Mouse (Mus musculus): ENCODE measurements at regions not wholly inside any gene's neighbourhood (a gene's known extent, or its start where the extent isn't known, plus 50 kb on each side); places are given as distances from the start of the nearest gene placed in this dataset.
A peak's percentile ranks its signal among the peaks of the same experiment; 100 is the strongest.

- no peaks in the 10 kb centered on the region for H3K27me3 ChIP-seq (ENCODE audit: control insufficient read depth, insufficient read depth, low read length)
- DNase-seq = no peak
- no peaks in the 10 kb centered on the region for H3K9me3 ChIP-seq (ENCODE audit: control insufficient read depth, low read length)
- no peak for ATAC-seq (ENCODE audit: low FRiP score, low TSS enrichment)
- no peak overlapping the region for H3K9ac ChIP-seq (replicated peaks; ENCODE audit: low read length)
- no peaks in the 10 kb centered on the region for H3K4me1 ChIP-seq (ENCODE audit: control insufficient read depth, insufficient read depth, low read length)
- no peaks in the 10 kb centered on the region for H3K36me3 ChIP-seq (ENCODE audit: control insufficient read depth, insufficient read depth, low read length)
- H3K4me2 ChIP-seq (ENCODE audit: low read length) = no peak overlapping the region
- no peak overlapping the region for H3K27ac ChIP-seq (replicated peaks; ENCODE audit: low read depth, low read length)
- WGBS = 39% methylated on average over 3 of the region's 3 CpGs
- H3K4me3 ChIP-seq (replicated peaks; ENCODE audit: low read depth, low read length) = no peak overlapping the region
Observed at GRCm38 (mm10) chr11:56753699-56754098, 257.5 kb upstream of the Gria1 start.

- Histone ChIP-seq H3K27me3 (ENCODE audit: control insufficient read depth, insufficient read depth, low read length) (no peaks in the 10 kb centered on the region), H3K36me3 (ENCODE audit: control insufficient read depth, insufficient read depth, low read length) (no peaks in the 10 kb centered on the region), H3K4me2 (ENCODE audit: low read length) (no peak overlapping the region), H3K27ac (replicated peaks; ENCODE audit: low read depth, low read length) (no peak overlapping the region), H3K4me3 (replicated peaks; ENCODE audit: low read depth, low read length) (no peak overlapping the region), H3K9ac (replicated peaks; ENCODE audit: low read length) (no peak overlapping the region), H3K4me1 (ENCODE audit: control insufficient read depth, insufficient read depth, low read length) (no peaks in the 10 kb centered on the region), H3K9me3 (ENCODE audit: control insufficient read depth, low read length) (no peaks in the 10 kb centered on the region)
- ATAC-seq (ENCODE audit: low FRiP score, low TSS enrichment) = no peak
- no peak for DNase-seq
- 96% methylated on average over 2 of the region's 2 CpGs for WGBS
Observed at GRCm38 (mm10) chr11:56760474-56760873, 250.7 kb upstream of the Gria1 start.

- Histone ChIP-seq H3K4me1 (ENCODE audit: control insufficient read depth, insufficient read depth, low read length) (no peaks in the 10 kb centered on the region), H3K4me3 (replicated peaks; ENCODE audit: low read depth, low read length) (no peak overlapping the region), H3K9ac (replicated peaks; ENCODE audit: low read length) (no peak overlapping the region), H3K27me3 (ENCODE audit: control insufficient read depth, insufficient read depth, low read length) (no peaks in the 10 kb centered on the region), H3K27ac (replicated peaks; ENCODE audit: low read depth, low read length) (no peak overlapping the region), H3K9me3 (ENCODE audit: control insufficient read depth, low read length) (no peaks in the 10 kb centered on the region), H3K4me2 (ENCODE audit: low read length) (no peak overlapping the region), H3K36me3 (ENCODE audit: control insufficient read depth, insufficient read depth, low read length) (no peaks in the 10 kb centered on the region)
- WGBS = 59% methylated on average over 5 of the region's 5 CpGs
- no peak for DNase-seq
- ATAC-seq (ENCODE audit: low FRiP score, low TSS enrichment) = no peak
Observed at GRCm38 (mm10) chr11:56762467-56763120, 248.6 kb upstream of the Gria1 start.

GRCm38 (mm10) chr11:56767424-56767823 is 243.8 kb upstream of the Gria1 start:
- H3K9me3 ChIP-seq (ENCODE audit: control insufficient read depth, low read length) = no peaks in the 10 kb centered on the region
- no peak overlapping the region for H3K9ac ChIP-seq (replicated peaks; ENCODE audit: low read length)
- no peaks in the 10 kb centered on the region for H3K36me3 ChIP-seq (ENCODE audit: control insufficient read depth, insufficient read depth, low read length)
- H3K27ac ChIP-seq (replicated peaks; ENCODE audit: low read depth, low read length) = no peak overlapping the region
- H3K4me2 ChIP-seq (ENCODE audit: low read length) = no peak overlapping the region
- H3K27me3 ChIP-seq (ENCODE audit: control insufficient read depth, insufficient read depth, low read length) = no peaks in the 10 kb centered on the region
- no peaks in the 10 kb centered on the region for H3K4me1 ChIP-seq (ENCODE audit: control insufficient read depth, insufficient read depth, low read length)
- ATAC-seq (ENCODE audit: low FRiP score, low TSS enrichment) (no peak), DNase-seq (no peak)
- no peak overlapping the region for H3K4me3 ChIP-seq (replicated peaks; ENCODE audit: low read depth, low read length)

- WGBS = 75% methylated on average over 4 of the region's 4 CpGs
- Histone ChIP-seq H3K36me3 (ENCODE audit: control insufficient read depth, insufficient read depth, low read length) (no peaks in the 10 kb centered on the region), H3K4me2 (ENCODE audit: low read length) (no peak overlapping the region), H3K9me3 (ENCODE audit: control insufficient read depth, low read length) (no peaks in the 10 kb centered on the region), H3K4me3 (replicated peaks; ENCODE audit: low read depth, low read length) (no peak overlapping the region), H3K27me3 (ENCODE audit: control insufficient read depth, insufficient read depth, low read length) (no peaks in the 10 kb centered on the region), H3K27ac (replicated peaks; ENCODE audit: low read depth, low read length) (no peak overlapping the region), H3K4me1 (ENCODE audit: control insufficient read depth, insufficient read depth, low read length) (no peaks in the 10 kb centered on the region), H3K9ac (replicated peaks; ENCODE audit: low read length) (no peak overlapping the region)
- no peak for DNase-seq
- ATAC-seq (ENCODE audit: low FRiP score, low TSS enrichment) = no peak
Observed at GRCm38 (mm10) chr11:56786351-56786750, 224.8 kb upstream of the Gria1 start.

GRCm38 (mm10) chr11:56792691-56793090 is 218.5 kb upstream of the Gria1 start:
- Histone ChIP-seq H3K27ac (replicated peaks; ENCODE audit: low read depth, low read length) (no peak overlapping the region), H3K27me3 (ENCODE audit: control insufficient read depth, insufficient read depth, low read length) (no peaks in the 10 kb centered on the region), H3K4me3 (replicated peaks; ENCODE audit: low read depth, low read length) (no peak overlapping the region), H3K9ac (replicated peaks; ENCODE audit: low read length) (no peak overlapping the region), H3K4me2 (ENCODE audit: low read length) (no peak overlapping the region), H3K9me3 (ENCODE audit: control insufficient read depth, low read length) (no peaks in the 10 kb centered on the region), H3K36me3 (ENCODE audit: control insufficient read depth, insufficient read depth, low read length) (no peaks in the 10 kb centered on the region), H3K4me1 (ENCODE audit: control insufficient read depth, insufficient read depth, low read length) (no peaks in the 10 kb centered on the region)
- DNase-seq (no peak), ATAC-seq (ENCODE audit: low FRiP score, low TSS enrichment) (no peak)
- 82% methylated on average over 2 of the region's 2 CpGs for WGBS

GRCm38 (mm10) chr11:56807314-56807713 is 203.9 kb upstream of the Gria1 start:
- ATAC-seq (ENCODE audit: low FRiP score, low TSS enrichment) = no peak
- H3K9me3 ChIP-seq (ENCODE audit: control insufficient read depth, low read length) = no peaks in the 10 kb centered on the region
- WGBS = 85% methylated on average over 4 of the region's 4 CpGs
- H3K4me2 ChIP-seq (ENCODE audit: low read length) = no peak overlapping the region
- no peak overlapping the region for H3K4me3 ChIP-seq (replicated peaks; ENCODE audit: low read depth, low read length)
- no peak overlapping the region for H3K27ac ChIP-seq (replicated peaks; ENCODE audit: low read depth, low read length)
- no peaks in the 10 kb centered on the region for H3K27me3 ChIP-seq (ENCODE audit: control insufficient read depth, insufficient read depth, low read length)
- no peaks in the 10 kb centered on the region for H3K36me3 ChIP-seq (ENCODE audit: control insufficient read depth, insufficient read depth, low read length)
- no peak for DNase-seq
- H3K4me1 ChIP-seq (ENCODE audit: control insufficient read depth, insufficient read depth, low read length) = no peaks in the 10 kb centered on the region
- H3K9ac ChIP-seq (replicated peaks; ENCODE audit: low read length) = no peak overlapping the region

- DNase-seq (no peak), ATAC-seq (ENCODE audit: low FRiP score, low TSS enrichment) (no peak)
- H3K27ac ChIP-seq (replicated peaks; ENCODE audit: low read depth, low read length) = no peak overlapping the region
- no peaks in the 10 kb centered on the region for H3K27me3 ChIP-seq (ENCODE audit: control insufficient read depth, insufficient read depth, low read length)
- no peaks in the 10 kb centered on the region for H3K36me3 ChIP-seq (ENCODE audit: control insufficient read depth, insufficient read depth, low read length)
- H3K9ac ChIP-seq (replicated peaks; ENCODE audit: low read length) = no peak overlapping the region
- H3K4me3 ChIP-seq (replicated peaks; ENCODE audit: low read depth, low read length) = no peak overlapping the region
- no peak overlapping the region for H3K4me2 ChIP-seq (ENCODE audit: low read length)
- H3K4me1 ChIP-seq (ENCODE audit: control insufficient read depth, insufficient read depth, low read length) = no peaks in the 10 kb centered on the region
- no peaks in the 10 kb centered on the region for H3K9me3 ChIP-seq (ENCODE audit: control insufficient read depth, low read length)
- WGBS = 87% methylated on average over 2 of the region's 2 CpGs
Observed at GRCm38 (mm10) chr11:56810141-56810540, 201.0 kb upstream of the Gria1 start.

- 51% methylated on average over 4 of the region's 4 CpGs for WGBS
- no peaks in the 10 kb centered on the region for H3K4me1 ChIP-seq (ENCODE audit: control insufficient read depth, insufficient read depth, low read length)
- DNase-seq (peak; percentile 12), ATAC-seq (ENCODE audit: low FRiP score, low TSS enrichment) (no peak)
- no peaks in the 10 kb centered on the region for H3K9me3 ChIP-seq (ENCODE audit: control insufficient read depth, low read length)
- H3K4me3 ChIP-seq (replicated peaks; ENCODE audit: low read depth, low read length) = no peak overlapping the region
- H3K27ac ChIP-seq (replicated peaks; ENCODE audit: low read depth, low read length) = no peak overlapping the region
- H3K9ac ChIP-seq (replicated peaks; ENCODE audit: low read length) = no peak overlapping the region
- H3K27me3 ChIP-seq (ENCODE audit: control insufficient read depth, insufficient read depth, low read length) = no peaks in the 10 kb centered on the region
- H3K4me2 ChIP-seq (ENCODE audit: low read length) = no peak overlapping the region
- H3K36me3 ChIP-seq (ENCODE audit: control insufficient read depth, insufficient read depth, low read length) = no peaks in the 10 kb centered on the region
Observed at GRCm38 (mm10) chr11:56812121-56812520, 199.1 kb upstream of the Gria1 start.

Measured in midbrain, embryonic 14.5 days (tissue).